Comparison of ENCODE assay signal across 8 mouse cellular contexts in genomic region chr11:116110131-116110530, GRCm38 (mm10). TPM values are rescaled to one million over a fixed set of nuclear protein-coding genes. Genes with fewer than 3 reads are reported as not detected.
DNase-seq lines count a peak whose midpoint lies in the region; ATAC-seq and TF ChIP-seq lines count a peak whose summit lies in the region.

No protein-coding gene starts in this region.

- peak overlapping the region; percentile 28; the same call in 1 of the 2 replicates for H3K9ac ChIP-seq in ES-E14 (ENCODE audit: insufficient read depth, low read depth, low read length, poor library complexity, severe bottlenecking)
- peak overlapping the region; percentile 59 for H3K9ac ChIP-seq in lung, embryonic 15.5 days
- H3K9ac ChIP-seq in stomach, embryonic 15.5 days = peak overlapping the region; percentile 40; the same call in 1 of the 2 replicates

- TF ChIP-seq POLR2A in cortical plate, adult 2 months (IDR thresholded peaks at IDR 0.05; ENCODE audit: extremely low read depth, insufficient read depth, low read length) = no peak

- peak overlapping the region; percentile 45 to 46 for H3K4me3 ChIP-seq in ES-E14 (ENCODE audit: insufficient read depth in 1 of 2, low read depth in 1 of 2, low read length in 2 of 2, poor library complexity in 1 of 2, severe bottlenecking in 1 of 2)
- peak overlapping the region; percentile 44 for H3K4me3 ChIP-seq in cortical plate, adult 2 months (ENCODE audit: insufficient read depth, low read length)
- H3K4me3 ChIP-seq in lung, embryonic 15.5 days = peak overlapping the region; percentile 55
- peak overlapping the region; percentile 57 for H3K4me3 ChIP-seq in stomach, embryonic 15.5 days (replicated peaks)

- H3K27ac ChIP-seq in ES-E14 (ENCODE audit: insufficient read depth, low read depth, low read length, poor library complexity, severe bottlenecking) = no peak overlapping the region
- H3K27ac ChIP-seq in cortical plate, adult 2 months (ENCODE audit: insufficient read depth, low read length) = peak overlapping the region; percentile 92
- peak overlapping the region; percentile 61 for H3K27ac ChIP-seq in lung, embryonic 15.5 days
- peak overlapping the region; percentile 8; the same call in 1 of the 2 replicates for H3K27ac ChIP-seq in stomach, embryonic 15.5 days

- peaks cover 47% of the 10 kb centered on the region for H3K27me3 ChIP-seq in lung, embryonic 15.5 days
- peaks cover 28% of the 10 kb centered on the region for H3K27me3 ChIP-seq in stomach, embryonic 15.5 days (replicated peaks)

- H3K4me2 ChIP-seq in lung, embryonic 15.5 days = peak overlapping the region; percentile 82
- peak overlapping the region; percentile 91 for H3K4me2 ChIP-seq in stomach, embryonic 15.5 days

- peak; percentile 78 for ATAC-seq in lung, embryonic 15.5 days (ENCODE audit: borderline replicate concordance, extremely low read depth, low FRiP score, low TSS enrichment)
- peak; percentile 41 for ATAC-seq in stomach, embryonic 15.5 days (ENCODE audit: insufficient read depth, low FRiP score, low read depth)

- in situ Hi-C loops in ES-E14 (cut with MboI; ENCODE audit: low sequenced_read_pairs in 2 of 2, unreplicated experiment in 2 of 2) = no loop called here

- H3K36me3 ChIP-seq in ES-E14 (ENCODE audit: control insufficient read depth, insufficient read depth, low read length, poor library complexity, severe bottlenecking) = no peaks in the 10 kb centered on the region
- H3K36me3 ChIP-seq in lung, embryonic 15.5 days = no peaks in the 10 kb centered on the region
- H3K36me3 ChIP-seq in stomach, embryonic 15.5 days = no peaks in the 10 kb centered on the region; the same call in 1 of the 2 replicates

- no peak for TF ChIP-seq CTCF in cortical plate, adult 2 months (IDR thresholded peaks at IDR 0.05; ENCODE audit: extremely low read depth, insufficient read depth, low read length)

- H3K4me1 ChIP-seq in ES-E14 (ENCODE audit: control insufficient read depth in 2 of 2, insufficient read depth in 2 of 2, low read length in 2 of 2, poor library complexity in 1 of 2) = peaks cover 4 to 29% of the 10 kb centered on the region in 2 experiments; a peak in 3 of 4 replicates
- H3K4me1 ChIP-seq in cortical plate, adult 2 months (ENCODE audit: control insufficient read depth, insufficient read depth, low read length) = no peaks in the 10 kb centered on the region
- peaks cover 51% of the 10 kb centered on the region for H3K4me1 ChIP-seq in lung, embryonic 15.5 days
- peaks cover 51% of the 10 kb centered on the region for H3K4me1 ChIP-seq in stomach, embryonic 15.5 days

- WGBS in lung, embryonic 15.5 days = 0% methylated on average over 35 of the region's 35 CpGs
- 2% methylated on average over 30 of the region's 35 CpGs for WGBS in stomach, embryonic 15.5 days

- no peaks in the 10 kb centered on the region for H3K9me3 ChIP-seq in ES-E14 (ENCODE audit: control insufficient read depth, insufficient read depth, low read depth, low read length)
- no peaks in the 10 kb centered on the region for H3K9me3 ChIP-seq in lung, embryonic 15.5 days
- no peaks in the 10 kb centered on the region for H3K9me3 ChIP-seq in stomach, embryonic 15.5 days

- no peak for DNase-seq in ES-E14 (ENCODE audit: low read depth, low spot score)
- peak; percentile 91 to 92 for DNase-seq in heart, adult 9 months (ENCODE audit: low spot score in 2 of 2)
- DNase-seq in kidney, adult 8-10 months = peak; percentile 79 to 86
- no peak for DNase-seq in right cerebral cortex, postnatal 4 days
- DNase-seq in thymus, adult 18-20 months = no peak

TF ChIP-seq in ES-E14, 5 proteins besides CTCF, POLR2A, EP300 and RAD21:
- TF ChIP-seq HCFC1 (IDR thresholded peaks at IDR 0.05; ENCODE audit: borderline replicate concordance, insufficient read depth, low read length) (no peak), ZNF384 (IDR thresholded peaks at IDR 0.05; ENCODE audit: low read depth, low read length) (no peak), CHD2 (IDR thresholded peaks at IDR 0.05; ENCODE audit: low read depth, low read length) (no peak), MAFK (IDR thresholded peaks at IDR 0.05; ENCODE audit: insufficient read depth, low read depth, low read length) (no peak), ZC3H11A (IDR thresholded peaks at IDR 0.05; ENCODE audit: borderline replicate concordance, low read depth, low read length) (no peak)
TF ChIP-seq in ES-E14: peak in this region for 0.

RNA-seq across cellular contexts. Expression of gene Trim47, which starts 16.9 kb away (rescaled TPM):
- total RNA-seq in ES-E14 (2012; rRNA removed) = 2.0 and 3.3 TPM in 2 replicates
- polyA plus RNA-seq in cortical plate, adult 2 months (2012; rRNA removed) = 5.5 and 6.2 TPM in 2 replicates
- 24.9 and 25.9 TPM in 2 replicates for polyA plus RNA-seq in lung, embryonic 15.5 days (2015; fragmentation: Nextera tagmentation; extraction: Ambion mirVana)
- polyA plus RNA-seq in stomach, embryonic 15.5 days (2015; fragmentation: Nextera tagmentation; extraction: Ambion mirVana) = 27.6 and 30.9 TPM in 2 replicates

RNA-seq across cellular contexts. Expression of gene Trim65, which starts 20.8 kb away (rescaled TPM):
- total RNA-seq in ES-E14 (2012; rRNA removed) = 0.31 and 0.42 TPM in 2 replicates
- polyA plus RNA-seq in cortical plate, adult 2 months (2012; rRNA removed) = 5.3 and 5.7 TPM in 2 replicates
- 3.7 and 4.3 TPM in 2 replicates for polyA plus RNA-seq in lung, embryonic 15.5 days (2015; fragmentation: Nextera tagmentation; extraction: Ambion mirVana)
- polyA plus RNA-seq in stomach, embryonic 15.5 days (2015; fragmentation: Nextera tagmentation; extraction: Ambion mirVana) = 5.7 and 6.5 TPM in 2 replicates

RNA-seq across cellular contexts. Expression of gene Wbp2, which starts 23.3 kb away (rescaled TPM):
- total RNA-seq in ES-E14 (2012; rRNA removed) = 16.9 and 20.1 TPM in 2 replicates
- 438 and 447 TPM in 2 replicates for polyA plus RNA-seq in cortical plate, adult 2 months (2012; rRNA removed)
- polyA plus RNA-seq in lung, embryonic 15.5 days (2015; fragmentation: Nextera tagmentation; extraction: Ambion mirVana) = 58.0 and 67.9 TPM in 2 replicates
- polyA plus RNA-seq in stomach, embryonic 15.5 days (2015; fragmentation: Nextera tagmentation; extraction: Ambion mirVana) = 70.4 and 77.6 TPM in 2 replicates

RNA-seq across cellular contexts. Expression of gene Mrpl38, which starts 28.5 kb away (rescaled TPM):
- total RNA-seq in ES-E14 (2012; rRNA removed) = 81.1 and 81.3 TPM in 2 replicates
- polyA plus RNA-seq in cortical plate, adult 2 months (2012; rRNA removed) = 34.6 and 34.7 TPM in 2 replicates
- polyA plus RNA-seq in lung, embryonic 15.5 days (2015; fragmentation: Nextera tagmentation; extraction: Ambion mirVana) = 89.5 and 94.7 TPM in 2 replicates
- 94.8 and 102 TPM in 2 replicates for polyA plus RNA-seq in stomach, embryonic 15.5 days (2015; fragmentation: Nextera tagmentation; extraction: Ambion mirVana)

RNA-seq across cellular contexts. Expression of gene Unc13d, which starts 32.4 kb away (rescaled TPM):
- 13.3 and 14.2 TPM in 2 replicates for total RNA-seq in ES-E14 (2012; rRNA removed)
- polyA plus RNA-seq in cortical plate, adult 2 months (2012; rRNA removed) = 0.96 and 1.3 TPM in 2 replicates
- polyA plus RNA-seq in lung, embryonic 15.5 days (2015; fragmentation: Nextera tagmentation; extraction: Ambion mirVana) = 4.1 and 6.4 TPM in 2 replicates
- 6.5 and 8.0 TPM in 2 replicates for polyA plus RNA-seq in stomach, embryonic 15.5 days (2015; fragmentation: Nextera tagmentation; extraction: Ambion mirVana)

Comparison
In these comparisons a context has a peak if more than half of its experiments do, and no peak if none do; other contexts are left out.
1. DNase-seq: peak in heart, adult 9 months (2 of 2) and kidney, adult 8-10 months (2 of 2); none in ES-E14 (single experiment), right cerebral cortex, postnatal 4 days (single experiment) and thymus, adult 18-20 months (0 of 2).
2. Peak in every context shown above with its lines, with median percentiles within 50 percentile points of each other: H3K4me3 ChIP-seq and H3K9ac ChIP-seq.